Mouse (Mus musculus) spleen, postnatal 4 days (tissue): Measurements from ENCODE around the gene P2rx5.

Source experiments
- DNase-seq, 2 experiments: peaks; one replicate each; pipeline ENCODE4 v3.0.0; 2022; ENCODE audit warnings: low spot score in 2 of 2

P2rx5 gene

DNA sequence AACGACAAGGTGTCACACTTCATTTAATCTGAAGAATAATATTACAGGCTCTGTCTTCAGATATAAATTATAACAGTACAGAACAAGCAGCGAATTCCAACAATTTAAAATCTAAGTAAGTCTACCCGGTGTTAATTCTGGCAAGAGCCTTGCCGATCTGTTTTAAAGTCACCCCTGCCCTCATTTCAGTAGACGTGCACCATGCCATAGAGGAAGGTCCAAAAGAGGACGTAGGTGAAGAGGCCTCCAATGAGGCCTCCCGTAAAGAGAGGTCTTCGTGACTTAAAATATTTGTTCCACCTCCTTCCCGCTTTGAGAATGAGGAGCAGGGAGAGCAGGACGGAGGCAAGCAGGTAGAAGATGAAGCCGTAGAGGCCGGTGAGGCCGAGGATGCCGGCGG, 16.0 kb downstream of the P2rx5 start:
- no peak for DNase-seq

DNA sequence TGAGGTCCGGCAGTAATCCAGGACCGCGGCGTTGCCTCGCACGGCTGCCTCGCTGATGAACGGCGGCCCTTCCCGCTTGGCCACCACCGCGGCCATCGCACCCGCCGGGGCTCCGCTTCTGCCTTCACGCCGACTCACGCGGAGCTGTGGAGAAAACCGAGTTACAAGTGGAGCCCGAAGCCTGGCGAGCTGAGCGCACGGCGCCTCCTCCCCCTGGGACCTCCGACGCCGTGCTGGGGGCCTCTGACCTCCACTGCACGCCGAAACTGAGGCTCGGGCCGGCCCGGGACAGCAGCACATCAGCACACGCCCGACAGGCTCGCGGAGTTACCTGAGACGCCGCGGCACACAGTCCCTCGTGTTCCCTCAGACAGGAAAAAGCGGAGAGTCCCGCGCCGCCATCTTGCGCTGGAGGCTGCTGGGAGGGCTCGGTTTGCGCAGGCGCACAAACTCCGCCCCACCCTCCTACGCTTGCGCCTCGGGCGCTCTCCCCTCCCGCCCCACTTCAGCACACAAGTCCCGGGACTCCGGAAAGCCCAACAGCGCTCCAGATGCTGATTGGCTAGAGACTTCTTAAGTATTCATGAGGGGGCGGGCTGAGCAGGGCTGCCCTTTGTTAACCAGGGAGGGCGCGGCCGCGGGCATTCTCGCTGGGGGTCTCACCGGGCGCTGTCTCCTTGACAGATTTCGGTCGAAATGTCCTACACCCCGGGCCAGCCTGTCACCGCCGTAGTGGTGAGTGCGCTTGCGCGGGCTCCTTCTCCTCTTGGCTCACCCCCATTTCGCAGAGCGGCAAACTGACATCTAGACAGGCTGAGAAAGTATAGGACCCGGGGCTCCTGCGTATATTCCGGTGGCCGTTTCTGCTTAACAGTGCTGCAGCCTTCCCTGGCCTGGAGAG, 16.6 kb downstream of the P2rx5 start, which contains the start of the genes Emc6 and Tax1bp3:
Emc6 (minus strand) TSS at position 430 of the 901 bp plus-strand sequence.
Tax1bp3 (plus strand) TSS at position 476 of the 901 bp plus-strand sequence.
- DNase-seq, result peak; percentile 97 to 98

DNA sequence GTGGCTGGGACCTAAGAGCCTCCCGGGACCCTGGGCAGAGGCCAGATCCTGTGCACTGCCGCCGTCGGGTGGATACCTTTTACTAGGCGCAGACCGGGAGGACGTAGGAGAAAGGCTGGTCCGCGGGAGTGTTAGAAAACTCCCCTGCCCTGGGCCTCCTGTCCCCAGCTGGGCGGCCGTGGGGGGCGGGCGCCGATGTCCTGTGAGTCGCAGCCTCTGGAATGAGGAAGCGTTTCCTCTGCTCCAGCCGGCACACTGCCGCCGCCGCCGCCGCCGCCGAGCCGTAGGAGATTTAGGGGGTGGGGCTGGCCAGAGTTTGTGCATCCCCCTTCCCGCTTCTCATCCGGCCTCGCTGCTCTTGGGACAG, 17.3 kb downstream of the P2rx5 start:
- peak; percentile 56 to 77 for DNase-seq

DNA sequence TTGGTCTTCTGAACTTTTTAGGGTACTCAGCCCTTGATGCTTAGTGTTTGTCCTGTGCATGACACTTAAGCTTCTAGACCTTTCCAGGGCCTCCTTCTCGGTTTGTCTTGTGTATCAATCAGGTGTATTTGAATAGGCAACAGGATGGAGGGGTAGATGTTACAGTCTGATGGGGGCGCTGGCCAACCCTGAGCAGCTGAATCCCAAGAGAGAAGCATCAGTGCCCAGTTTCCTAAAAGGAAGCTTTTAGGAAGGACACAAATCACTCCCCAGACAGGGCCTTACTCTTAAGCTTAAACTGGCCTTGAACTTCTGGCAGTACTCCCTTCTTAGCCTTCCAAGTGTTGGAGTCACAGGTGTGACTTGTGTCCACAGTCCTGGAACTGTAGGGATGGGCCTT, 17.7 kb downstream of the P2rx5 start:
- DNase-seq, result no peak

DNA sequence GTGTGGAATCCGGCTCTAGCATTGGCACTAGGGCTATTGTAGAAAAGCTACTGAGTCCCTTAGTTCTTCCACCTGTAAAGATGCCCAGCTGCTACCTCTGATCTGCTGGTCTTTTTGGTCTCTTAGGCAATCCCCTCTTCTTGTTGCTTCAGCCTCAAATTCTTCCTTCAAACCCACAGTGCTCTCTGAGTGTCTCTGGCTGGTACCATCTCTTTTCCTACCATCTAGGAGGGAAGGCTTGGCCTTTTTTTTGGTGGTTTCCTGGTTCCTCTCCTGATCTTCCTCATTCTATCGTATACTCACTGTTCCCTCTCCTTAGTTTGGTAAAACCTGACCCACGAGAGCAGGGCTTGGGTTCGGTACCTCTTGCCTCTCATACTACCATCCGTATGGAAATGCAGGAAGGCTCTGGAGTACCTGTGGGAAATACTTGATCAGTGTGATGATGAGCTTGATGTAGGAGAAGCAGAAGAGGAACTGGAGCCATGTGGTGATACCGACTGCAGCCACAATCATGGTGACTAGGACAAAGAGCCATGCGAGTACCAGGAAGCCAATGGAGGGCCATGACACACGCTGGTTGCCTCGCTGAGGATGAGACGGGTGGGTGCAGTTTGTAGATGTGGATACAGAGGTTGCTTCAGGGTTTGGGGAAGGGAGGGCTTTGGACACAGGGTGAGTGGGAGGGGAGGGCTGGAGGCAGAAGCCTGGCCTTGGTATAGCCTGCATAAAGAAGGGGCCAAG, 25.8 kb downstream of the P2rx5 start:
- no peak for DNase-seq

DNA sequence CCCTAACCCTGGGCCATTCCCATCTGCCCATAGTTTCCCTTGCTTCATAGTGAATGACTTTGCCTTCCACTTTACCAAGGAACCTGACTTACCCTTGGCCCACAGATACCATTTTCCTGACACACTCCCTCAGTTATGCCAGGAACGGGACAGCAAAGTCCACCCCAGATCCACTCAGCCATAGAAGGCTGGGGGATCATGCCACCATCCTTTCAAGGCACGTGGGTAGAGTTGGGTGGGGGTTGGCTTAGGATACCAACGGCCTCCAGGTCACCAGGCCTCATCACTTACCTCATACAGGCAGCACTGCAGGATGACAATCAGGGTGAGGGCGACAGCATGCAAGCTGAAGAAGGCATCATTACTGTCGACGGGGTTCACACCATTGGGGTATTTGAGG, 27.0 kb downstream of the P2rx5 start:
- DNase-seq, result no peak

DNA sequence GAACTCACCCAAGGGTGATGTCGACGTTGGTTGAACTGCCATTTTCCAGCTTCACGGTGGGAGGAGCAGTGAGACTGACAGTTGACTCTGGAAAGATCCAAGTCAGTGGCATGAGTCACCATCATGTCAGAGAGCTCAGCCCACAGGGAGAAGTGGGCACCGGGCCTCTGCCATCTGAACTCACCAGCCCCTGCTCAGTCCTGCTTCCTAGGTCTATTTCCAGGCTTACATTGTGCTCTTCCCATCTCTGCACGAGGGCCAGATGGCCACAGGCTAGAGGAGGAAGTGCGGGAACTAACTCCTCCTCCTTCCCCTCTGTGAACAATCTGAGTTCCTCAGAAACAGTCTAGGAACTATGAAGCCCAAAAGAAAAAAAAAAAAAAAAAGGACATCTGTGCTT, 32.8 kb downstream of the P2rx5 start:
- DNase-seq, result no peak

DNA sequence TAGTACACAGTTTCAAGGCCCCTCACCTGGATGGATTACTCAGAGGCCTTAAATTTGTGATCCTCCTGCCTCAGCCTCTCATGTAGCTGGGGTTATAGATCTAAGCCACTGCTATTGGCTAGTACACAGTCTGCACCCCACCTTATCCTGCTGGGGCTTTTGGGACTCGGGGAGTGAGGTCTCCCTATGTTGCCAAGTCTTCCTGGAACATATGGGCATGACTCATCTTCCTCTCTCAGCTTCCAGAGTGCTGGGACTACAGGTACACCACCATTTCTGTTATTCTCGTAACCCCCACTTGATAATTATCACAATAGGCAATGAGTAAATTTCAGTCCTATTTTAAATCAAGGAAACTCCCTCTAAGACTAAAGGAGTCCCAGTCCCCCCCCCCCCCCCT, 34.2 kb downstream of the P2rx5 start:
- DNase-seq, result no peak

DNA sequence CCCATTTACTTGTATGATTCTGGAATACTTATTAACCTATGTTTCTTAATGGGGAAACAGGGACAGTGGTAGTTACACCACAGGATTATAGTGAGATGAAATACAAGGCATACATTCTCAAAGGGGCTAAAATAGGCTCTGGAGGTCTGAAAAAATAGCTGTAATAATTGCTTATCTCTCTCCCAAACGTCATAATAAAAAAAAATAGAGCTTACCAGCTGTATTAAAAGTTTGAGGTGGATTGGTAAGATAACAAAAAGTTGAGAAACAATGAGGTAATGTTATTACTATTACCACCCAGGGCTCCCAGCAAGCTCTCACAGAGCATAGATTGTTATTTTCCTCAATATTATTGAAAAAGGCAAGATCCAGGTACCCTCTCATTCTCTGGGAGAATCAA, 38.0 kb downstream of the P2rx5 start:
- no peak for DNase-seq

DNA sequence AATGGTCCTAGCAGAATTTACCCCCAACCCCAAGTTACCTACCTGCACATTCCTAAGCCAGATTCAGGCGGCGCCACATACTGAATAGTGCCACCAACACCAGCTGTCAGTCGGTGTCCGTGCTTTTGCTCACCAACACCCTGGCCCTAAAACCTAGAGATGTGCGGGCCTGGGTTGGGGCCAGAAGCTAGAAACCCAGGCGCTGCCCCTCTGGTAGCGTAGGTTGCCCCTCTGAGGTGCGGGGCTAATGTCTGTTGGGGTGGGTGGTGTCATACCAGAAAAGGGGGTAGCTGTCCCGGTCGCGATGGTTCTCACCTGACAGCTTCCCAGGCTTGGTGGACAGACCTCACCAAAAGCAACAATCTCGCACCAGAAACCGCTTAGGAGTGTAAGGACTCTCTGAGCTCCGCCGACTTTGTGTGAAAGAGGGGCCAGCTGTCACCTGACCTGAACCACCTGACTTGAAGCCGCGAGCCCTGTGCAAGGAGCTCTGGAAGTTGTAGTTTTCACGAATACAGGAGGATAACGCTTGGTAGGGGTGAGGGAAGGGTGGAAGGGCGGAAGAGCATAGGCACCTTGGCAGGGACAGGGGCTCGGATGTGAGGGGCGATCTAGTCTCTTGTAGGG, 38.5 kb downstream of the P2rx5 start, which contains the start of gene Ctns:
Ctns (minus strand) TSS at position 440 of the 627 bp plus-strand sequence.
- DNase-seq, result peak in 1 of 2 experiments; percentile 77

DNA sequence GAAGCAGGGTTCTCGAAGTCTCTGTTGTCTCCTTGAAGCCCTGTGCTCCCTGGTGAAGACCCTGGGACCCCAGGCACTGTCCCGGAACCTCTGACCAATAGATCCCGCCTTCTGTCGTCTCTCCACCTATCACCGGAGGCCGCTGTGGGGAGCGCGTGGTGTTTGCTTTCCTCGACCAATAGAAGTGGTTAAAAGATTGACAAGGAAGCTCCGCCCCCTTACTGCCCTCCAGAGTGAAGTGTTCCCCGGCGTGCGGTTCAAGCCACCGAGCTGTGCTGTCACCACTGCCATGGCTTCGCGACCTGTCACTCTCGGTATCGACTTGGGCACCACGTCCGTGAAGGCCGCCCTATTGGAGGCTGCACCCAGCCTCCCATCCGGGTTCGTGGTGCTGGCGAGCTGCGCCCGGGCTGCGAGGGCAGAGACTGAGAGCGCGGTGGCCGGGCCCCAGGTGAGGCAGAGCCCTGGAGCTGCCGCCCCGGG, 39.0 kb downstream of the P2rx5 start, which contains the start of gene Shpk:
Shpk (plus strand) TSS at position 231 of the 483 bp plus-strand sequence.
- DNase-seq, result peak; percentile 94 to 96

DNA sequence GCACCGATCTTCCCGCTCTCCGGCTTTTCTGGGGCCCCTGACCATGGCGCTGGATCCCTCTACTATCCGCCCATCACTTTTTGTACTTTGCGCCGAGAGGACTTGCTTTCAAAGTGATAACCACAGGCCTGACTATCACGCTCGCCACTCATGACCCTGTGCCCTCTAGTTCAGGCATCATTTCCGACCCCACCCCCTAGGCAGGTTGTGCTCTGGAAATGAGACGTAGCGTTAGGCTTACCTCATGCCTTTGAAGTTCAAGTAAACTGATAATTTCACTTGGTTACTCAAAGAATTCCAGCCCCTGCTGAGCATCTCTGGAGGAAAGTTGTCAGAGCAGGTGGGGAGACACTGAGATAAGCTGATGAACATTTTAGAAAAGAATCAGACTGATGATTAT, 39.7 kb downstream of the P2rx5 start:
- peak in 1 of 2 experiments; percentile 26 for DNase-seq

DNA sequence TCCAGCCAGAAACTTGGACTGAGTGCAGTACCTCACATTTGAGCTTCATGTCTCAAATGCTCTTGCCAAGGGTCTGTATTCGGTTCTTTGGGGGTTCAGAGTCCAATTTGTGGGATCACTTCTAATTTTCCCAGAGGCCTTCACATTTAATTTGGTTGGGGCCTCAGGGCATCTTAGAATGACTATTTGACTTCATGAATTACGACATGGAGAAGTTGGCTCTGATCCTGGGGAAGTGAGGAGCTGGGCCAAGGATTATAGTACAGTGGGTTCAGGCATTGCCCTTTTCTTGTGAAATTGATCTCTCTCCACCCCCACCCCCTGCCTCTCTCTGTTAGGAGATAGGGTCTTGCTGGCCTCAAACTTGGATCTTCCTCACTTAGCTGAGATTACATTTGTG, 40.8 kb downstream of the P2rx5 start:
- DNase-seq, result no peak

DNA sequence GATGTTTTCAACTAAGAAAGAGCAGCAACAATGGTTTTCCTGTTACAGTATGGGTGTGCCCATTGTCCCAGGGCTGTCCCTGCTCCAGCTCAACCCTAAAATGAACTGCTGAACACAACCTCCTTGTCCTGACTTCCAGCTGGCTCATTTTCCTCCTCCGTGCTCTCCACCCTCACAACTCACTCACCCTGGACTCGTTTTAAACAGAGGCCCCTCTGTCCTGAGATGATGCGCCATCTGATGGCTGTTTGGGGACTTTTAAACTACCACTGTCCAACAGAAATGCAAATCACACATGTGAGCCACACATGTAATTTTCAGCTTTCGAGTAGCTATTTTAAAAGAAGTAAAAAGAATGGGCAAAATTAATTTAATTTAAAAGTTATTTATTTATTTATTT, 41.4 kb downstream of the P2rx5 start:
- no peak for DNase-seq

DNA sequence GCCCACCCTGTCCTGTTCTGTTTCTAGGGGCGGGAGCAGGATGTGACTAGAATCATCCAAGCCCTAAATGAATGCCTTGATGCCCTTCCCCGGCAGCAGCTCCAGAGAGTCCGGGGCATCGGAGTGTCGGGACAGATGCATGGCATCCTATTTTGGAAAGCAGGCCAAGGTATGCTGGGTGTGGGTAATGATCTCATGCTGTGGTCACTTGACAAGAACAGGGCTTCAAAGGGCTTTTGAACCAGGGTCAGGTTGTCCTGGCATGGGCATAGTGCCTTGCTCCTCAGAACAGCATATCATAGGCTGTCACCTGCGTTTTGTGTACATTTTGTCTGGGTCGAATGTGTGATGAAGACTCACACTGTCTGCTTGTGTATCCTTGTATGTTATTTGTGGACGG, 43.7 kb downstream of the P2rx5 start:
- no peak for DNase-seq

DNA sequence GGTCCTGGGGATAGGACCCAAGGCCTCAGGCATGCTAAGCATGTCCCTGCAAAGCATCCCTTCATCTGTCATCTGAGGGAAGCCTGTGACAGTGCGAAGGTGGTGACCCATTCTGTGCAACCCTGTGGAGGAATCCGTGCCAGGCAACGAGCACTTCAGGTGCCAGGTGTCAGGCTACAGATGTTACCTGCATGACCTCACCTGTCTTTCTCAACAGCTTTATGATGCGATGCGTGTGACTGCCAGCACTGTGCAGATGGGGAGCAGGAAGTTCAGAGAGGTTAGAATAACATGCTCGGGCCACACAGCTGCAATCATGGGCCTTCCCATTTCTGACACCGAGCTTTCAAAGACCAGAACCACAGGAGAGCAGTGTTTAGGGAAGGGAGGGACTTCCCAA, 45.0 kb downstream of the P2rx5 start:
- no peak for DNase-seq

DNA sequence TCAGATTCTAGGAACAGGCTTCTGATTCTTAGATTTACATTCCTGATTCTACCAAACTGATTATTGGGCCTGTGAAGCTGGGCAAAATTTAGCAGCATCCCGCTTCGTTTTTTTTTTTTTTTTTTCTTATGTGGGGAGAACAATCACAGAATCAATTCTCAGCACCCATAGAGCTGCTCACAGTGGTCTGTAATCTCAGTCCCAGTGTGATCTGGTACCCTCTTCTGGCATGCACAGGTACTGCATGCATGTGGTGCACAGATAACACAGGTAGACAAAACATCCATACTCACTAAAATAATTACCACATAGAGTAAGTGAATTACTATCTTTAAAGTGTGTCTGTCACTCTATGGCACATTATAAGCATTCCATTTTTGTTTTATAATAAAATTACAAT, 47.4 kb downstream of the P2rx5 start:
- DNase-seq, result no peak

DNA sequence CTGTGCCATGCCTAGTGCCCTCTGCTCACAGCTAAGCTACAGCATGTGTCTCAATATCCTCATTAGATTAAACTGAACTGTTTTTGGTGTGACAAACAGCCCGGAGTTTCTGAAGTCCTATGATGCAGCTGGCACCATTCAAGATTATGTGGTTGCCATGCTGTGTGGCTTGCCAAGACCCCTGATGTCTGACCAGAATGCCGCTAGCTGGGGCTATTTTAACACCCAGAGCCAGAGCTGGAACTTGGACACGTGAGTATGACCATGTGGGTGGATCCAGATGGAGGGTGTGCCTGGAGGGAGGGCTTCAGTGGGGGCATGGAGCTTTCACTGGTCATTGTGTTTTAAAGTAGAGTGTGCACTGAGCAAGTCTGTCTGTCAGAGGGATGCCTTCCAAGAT, 53.7 kb downstream of the P2rx5 start:
- DNase-seq, result no peak

DNA sequence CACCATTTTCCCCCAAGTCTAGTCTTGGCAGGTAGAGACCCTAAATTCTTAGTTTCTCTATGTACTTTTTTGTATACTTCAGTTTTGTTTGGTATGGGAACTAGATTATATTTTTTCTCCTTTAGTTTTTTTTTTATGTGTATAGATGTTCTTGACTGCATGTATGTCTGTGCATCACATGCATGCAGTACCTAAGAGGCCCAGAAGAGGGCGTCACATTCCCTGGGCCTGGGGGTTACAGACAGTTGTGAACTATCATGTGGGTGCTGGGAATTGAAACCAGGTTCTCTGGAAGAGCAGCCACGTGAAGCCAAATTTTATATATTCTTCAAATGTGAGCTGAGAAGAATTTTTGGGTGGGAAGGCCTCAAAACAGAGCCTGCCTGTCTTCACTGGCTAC, 59.5 kb downstream of the P2rx5 start:
- DNase-seq, result no peak

DNA sequence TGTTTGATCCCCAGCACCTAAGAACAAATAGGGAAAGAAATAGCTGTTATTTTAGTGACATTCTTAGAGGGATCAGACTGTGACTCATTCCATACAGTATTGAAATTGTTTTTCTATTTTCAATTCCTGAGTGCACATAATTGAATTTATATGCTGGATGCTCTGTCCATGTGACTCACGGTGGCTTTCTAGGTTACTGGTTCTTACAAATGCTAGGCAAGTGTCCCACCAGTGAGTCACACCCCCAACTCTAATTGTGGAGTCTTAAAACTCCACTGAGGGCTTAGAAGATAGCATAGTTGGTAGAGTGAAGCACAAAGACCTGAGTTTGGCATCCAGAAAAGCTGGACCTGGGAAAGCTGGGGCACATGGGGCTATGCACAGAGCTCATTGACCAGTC, 60.4 kb downstream of the P2rx5 start:
- DNase-seq, result no peak
